Mouse (Mus musculus) heart, embryonic 10.5 days (tissue): ENCODE results near the gene Ccdc85b. TPM values are rescaled to one million over a fixed set of nuclear protein-coding genes. Genes with fewer than 3 reads are reported as not detected.
"Not testable (repeated sequence)": the region's sequence is repeated elsewhere in the genome, so short reads cannot be mapped to it uniquely, and the experiment has no call there.

ENCODE experiments used
- DNase-seq: peaks from one replicate; pipeline ENCODE4 v3.0.0-alpha.2; 2017; ENCODE audit warnings: low spot score
- H3K27ac ChIP-seq: fragments of 300-500 bp; sonication (generic); 2 replicates; pipeline ENCODE4 v1.5.1; 2016; ENCODE audit warnings: mild to moderate bottlenecking
- H3K27me3 ChIP-seq: fragments of 300-500 bp; sonication (generic); 2 replicates; pipeline ENCODE4 v1.6.1; 2016; ENCODE audit warnings: mild to moderate bottlenecking; ENCODE audit not compliant: poor library complexity, insufficient read depth, severe bottlenecking
- H3K36me3 ChIP-seq: fragments of 300-500 bp; sonication (generic); 2 replicates; pipeline ENCODE4 v1.6.1; 2016; ENCODE audit warnings: mild to moderate bottlenecking, moderate library complexity
- H3K4me1 ChIP-seq: fragments of 300-500 bp; sonication (generic); 2 replicates; pipeline ENCODE4 v1.6.1; 2016; ENCODE audit warnings: mild to moderate bottlenecking
- H3K4me3 ChIP-seq: fragments of 300-500 bp; sonication (generic); 2 replicates; pipeline ENCODE4 v1.5.1; 2016; ENCODE audit warnings: mild to moderate bottlenecking, moderate library complexity
- H3K9me3 ChIP-seq: fragments of 300-500 bp; sonication (generic); 2 replicates; pipeline ENCODE4 v1.6.1; 2016; ENCODE audit warnings: mild to moderate bottlenecking, moderate library complexity
- WGBS: fragments of 180-500 bp; shearing (Covaris S2); methylation state at CpG from one replicate; pipeline ENCODE4 v1.1.7; 2016; 5-methylcytosine and 5-hydroxymethylcytosine counted together
- polyA plus RNA-seq: library from polyadenylated mRNA; unstranded; fragments of >200 nt; fragmentation: Nextera tagmentation; extraction: Ambion mirVana; gene quantifications from 2 replicates; pipeline ENCODE4 v1.2.1, GENCODE M21; 2016

Gene Ccdc85b
- polyA plus RNA-seq: 8.3 and 11.6 TPM in 2 replicates

DNA sequence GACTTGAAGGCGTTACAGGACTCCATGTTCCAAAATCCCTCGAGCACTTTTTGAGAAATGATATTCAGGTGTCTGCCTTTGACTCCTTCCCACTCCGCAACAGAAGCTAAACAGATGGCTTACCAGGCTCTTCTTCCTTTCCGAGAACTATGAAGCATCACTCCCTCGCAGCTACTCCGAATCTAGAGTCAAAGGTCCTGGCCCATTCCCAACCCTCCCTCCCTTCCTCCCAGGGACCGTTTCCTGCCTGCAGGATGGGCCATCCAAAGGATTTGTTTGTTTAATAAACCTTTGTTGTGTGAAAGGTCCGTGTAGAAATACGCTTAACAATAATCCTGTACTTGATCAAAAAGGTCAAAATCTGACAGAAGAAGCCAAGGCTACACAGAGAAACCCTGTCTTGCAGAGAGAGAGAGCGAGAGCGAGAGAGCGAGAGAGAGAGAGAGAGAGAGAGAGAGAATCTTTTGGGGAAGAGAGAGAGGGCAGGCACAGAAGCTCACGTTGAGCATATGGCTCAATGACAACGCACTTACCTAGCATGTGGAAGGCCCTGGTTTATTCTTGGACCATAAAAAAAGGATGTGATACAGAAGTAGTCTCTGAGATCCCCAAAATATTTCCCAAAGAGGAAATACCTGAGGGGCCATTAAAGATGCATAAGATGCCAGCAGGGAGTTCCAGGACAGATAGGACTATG, at the start of gene Ccdc85b:
Gene Ccdc85b, minus strand, starts transcription at position 149 of the 697 bp plus-strand sequence.
- 18% methylated on average over 14 of the region's 14 CpGs for WGBS
- no peaks in the 10 kb centered on the region for H3K9me3 ChIP-seq
- 0 out of 2 replicates have a peak, but pooled peaks cover 7% of the 10 kb centered on the region for H3K27me3 ChIP-seq
- no peak for DNase-seq
- H3K4me1 ChIP-seq: peaks cover 46% of the 10 kb centered on the region
- H3K27ac ChIP-seq: peak within 1 kb of the TSS; percentile 96
- peak within 1 kb of the TSS; percentile 90 for H3K4me3 ChIP-seq
- peaks cover 23% of the 10 kb centered on the region for H3K36me3 ChIP-seq

- no peak for DNase-seq
- Histone ChIP-seq H3K27ac (no peak within 1 kb of the TSS), H3K4me3 (no peak within 1 kb of the TSS), H3K36me3 (peaks cover 7% of the 10 kb centered on the region; the same call in 1 of the 2 replicates), H3K4me1 (0 out of 2 replicates have a peak, but pooled peaks cover 6% of the 10 kb centered on the region), H3K9me3 (no peaks in the 10 kb centered on the region), H3K27me3 (no peaks in the 10 kb centered on the region)
- WGBS: 57% methylated on average over 14 of the region's 17 CpGs
Observed at GRCm38 (mm10) chr19:5503687-5504086, 46.0 kb upstream of the Ccdc85b start, which contains the start of gene 1700020D05Rik. Gene 1700020D05Rik, minus strand, starts transcription at chr19:5503787.

DNA sequence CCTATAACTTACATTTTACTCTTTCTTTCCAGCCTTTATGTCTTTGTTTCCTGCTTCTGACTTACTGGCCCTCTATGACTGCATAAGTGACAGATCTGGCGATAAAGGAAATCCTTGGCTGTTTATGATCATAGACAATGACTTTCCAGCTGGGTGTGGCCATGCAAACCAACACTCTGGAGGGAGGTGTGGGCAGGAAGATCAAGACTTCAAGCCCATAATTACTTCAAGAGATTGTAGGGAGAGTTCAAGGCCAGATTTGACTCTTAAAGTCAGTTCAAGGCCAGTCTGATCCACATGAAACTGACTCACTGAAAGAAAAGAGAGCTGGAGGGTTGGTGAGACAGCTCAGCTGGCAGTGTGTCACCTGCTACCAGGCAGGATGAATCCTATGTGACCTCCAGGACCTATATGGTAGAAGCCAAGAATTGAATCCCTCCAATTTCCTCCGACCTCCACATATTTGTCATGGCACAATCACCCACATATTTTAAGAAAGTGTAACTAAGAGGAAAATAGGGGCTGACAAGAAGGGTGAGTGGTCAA, 42.7 kb upstream of the Ccdc85b start:
- H3K36me3 ChIP-seq: peaks cover 38% of the 10 kb centered on the region
- H3K27ac ChIP-seq: no peak overlapping the region
- no peak overlapping the region for H3K4me3 ChIP-seq
- peaks cover 13% of the 10 kb centered on the region; the same call in 1 of the 2 replicates for H3K4me1 ChIP-seq
- DNase-seq: no peak
- WGBS: 85% methylated on average over 2 of the region's 2 CpGs
- H3K9me3 ChIP-seq: no peaks in the 10 kb centered on the region
- H3K27me3 ChIP-seq: no peaks in the 10 kb centered on the region

DNA sequence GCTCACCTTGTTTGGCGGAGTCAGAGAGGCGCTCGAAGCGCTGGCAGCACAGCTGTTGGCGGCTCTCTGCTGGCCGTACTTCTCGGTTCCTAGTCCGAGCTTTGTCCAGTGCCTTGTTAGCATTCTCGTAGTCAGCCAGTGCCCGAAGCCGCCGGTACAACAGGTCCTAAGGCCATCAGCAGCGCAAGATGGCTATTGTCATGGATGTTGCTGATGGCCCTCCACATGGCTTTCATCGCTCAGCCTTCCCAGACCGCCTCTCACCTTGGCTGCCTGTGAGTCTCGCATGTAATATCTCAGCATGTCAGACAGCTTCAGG, 38.3 kb upstream of the Ccdc85b start:
- Histone ChIP-seq H3K4me3 (no peak overlapping the region), H3K4me1 (peaks cover 28% of the 10 kb centered on the region), H3K9me3 (no peaks in the 10 kb centered on the region), H3K27ac (no peak overlapping the region), H3K36me3 (peaks cover 65% of the 10 kb centered on the region), H3K27me3 (no peaks in the 10 kb centered on the region)
- DNase-seq: no peak
- WGBS: 87% methylated on average over 16 of the region's 16 CpGs

GRCm38 (mm10) chr19:5495353-5496051, 37.8 kb upstream of the Ccdc85b start:
- Histone ChIP-seq H3K4me3 (no peak overlapping the region), H3K36me3 (peaks cover 65% of the 10 kb centered on the region), H3K9me3 (no peaks in the 10 kb centered on the region), H3K4me1 (peaks cover 28% of the 10 kb centered on the region), H3K27me3 (no peaks in the 10 kb centered on the region), H3K27ac (peak overlapping the region; percentile 10; the same call in 1 of the 2 replicates)
- no peak for DNase-seq
- 79% methylated on average over 12 of the region's 12 CpGs for WGBS

- Histone ChIP-seq H3K9me3 (no peaks in the 10 kb centered on the region), H3K27ac (no peak overlapping the region), H3K4me1 (peaks cover 29% of the 10 kb centered on the region), H3K27me3 (no peaks in the 10 kb centered on the region), H3K36me3 (peaks cover 65% of the 10 kb centered on the region), H3K4me3 (no peak overlapping the region)
- DNase-seq: no peak
- 85% methylated on average over 3 of the region's 3 CpGs for WGBS
Observed at GRCm38 (mm10) chr19:5494314-5494713, 36.6 kb upstream of the Ccdc85b start.

- H3K27ac ChIP-seq, H3K9me3 ChIP-seq, H3K4me3 ChIP-seq, H3K27me3 ChIP-seq, DNase-seq: not testable (repeated sequence)
- Histone ChIP-seq H3K36me3 (peaks cover 64% of the 10 kb centered on the region), H3K4me1 (peaks cover 37% of the 10 kb centered on the region)
- WGBS: 77% methylated on average over 9 of the region's 9 CpGs
Observed at GRCm38 (mm10) chr19:5493301-5493721, 35.6 kb upstream of the Ccdc85b start.

DNA sequence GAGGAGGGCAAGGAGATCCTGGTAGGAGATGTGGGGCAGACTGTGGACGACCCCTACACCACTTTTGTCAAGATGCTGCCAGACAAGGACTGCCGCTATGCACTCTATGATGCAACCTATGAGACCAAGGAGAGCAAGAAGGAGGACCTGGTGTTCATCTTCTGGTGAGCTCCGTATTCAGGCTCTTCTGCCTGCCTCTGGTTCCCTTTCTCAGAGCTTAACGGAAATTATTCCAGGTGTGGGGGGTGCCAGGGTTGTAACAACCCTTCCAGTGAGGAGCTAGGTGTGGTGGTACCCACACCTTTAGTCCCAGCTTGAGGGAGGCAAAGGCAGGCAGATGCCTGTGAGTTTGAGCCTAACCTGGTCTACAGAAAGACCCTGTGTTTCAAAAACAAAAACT, 34.9 kb upstream of the Ccdc85b start:
- Histone ChIP-seq H3K27ac (no peak overlapping the region), H3K9me3 (no peaks in the 10 kb centered on the region), H3K27me3 (no peaks in the 10 kb centered on the region), H3K36me3 (peaks cover 57% of the 10 kb centered on the region), H3K4me1 (peaks cover 37% of the 10 kb centered on the region), H3K4me3 (no peak overlapping the region; the same call in 1 of the 2 replicates)
- no peak for DNase-seq
- 82% methylated on average over 4 of the region's 4 CpGs for WGBS

DNA sequence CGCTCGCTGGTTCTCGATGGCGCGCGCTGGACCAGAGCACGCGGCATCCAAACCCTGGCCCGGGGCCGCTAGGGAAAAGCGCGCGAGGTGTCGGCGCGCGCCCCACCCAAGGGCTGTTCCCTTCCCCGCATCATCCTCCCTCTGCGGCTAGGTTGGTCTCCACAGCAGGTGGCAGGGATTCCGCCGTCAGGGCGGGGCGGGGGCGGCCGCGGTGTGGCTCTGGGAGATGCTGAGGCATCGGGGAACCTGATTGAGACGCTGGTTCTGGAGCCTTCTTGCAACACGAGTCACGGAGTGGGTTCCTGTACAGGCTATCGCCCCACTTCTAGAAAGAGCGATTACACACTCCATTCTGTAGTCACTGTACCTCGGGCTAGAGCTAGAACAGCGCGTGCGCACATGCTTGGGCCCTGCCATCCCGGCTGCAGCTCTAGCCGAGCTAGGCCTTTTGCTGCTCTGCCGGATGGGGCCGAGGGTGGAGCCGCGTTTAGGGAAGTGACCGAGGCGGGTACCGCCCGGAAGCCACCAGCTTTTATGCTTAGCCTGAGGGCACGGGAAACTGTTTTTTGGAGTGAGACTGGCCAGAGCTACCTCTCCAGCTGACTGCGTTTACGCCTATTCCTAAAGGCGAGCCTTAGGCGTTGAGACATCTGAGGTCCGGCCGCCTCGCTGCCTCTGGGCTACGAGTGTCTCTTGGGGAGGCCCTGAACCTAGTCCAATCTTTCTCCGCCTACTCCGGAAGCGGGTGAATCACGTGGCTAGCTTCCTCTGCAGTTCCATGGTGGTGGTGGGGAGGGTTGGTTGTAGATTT, 33.4 kb upstream of the Ccdc85b start:
- H3K27me3 ChIP-seq: no peaks in the 10 kb centered on the region
- H3K27ac ChIP-seq: peak overlapping the region; percentile 97
- H3K4me3 ChIP-seq: peak overlapping the region; percentile 86
- H3K4me1 ChIP-seq: peaks cover 42% of the 10 kb centered on the region
- peaks cover 47% of the 10 kb centered on the region for H3K36me3 ChIP-seq
- no peaks in the 10 kb centered on the region for H3K9me3 ChIP-seq
- peak; percentile 95 for DNase-seq
- under 1% methylated on average over 59 of the region's 59 CpGs for WGBS

- no peaks in the 10 kb centered on the region for H3K27me3 ChIP-seq
- H3K36me3 ChIP-seq: peaks cover 47% of the 10 kb centered on the region
- peak; percentile 98 for DNase-seq
- H3K27ac ChIP-seq: peak within 1 kb of the TSS; percentile 97
- H3K9me3 ChIP-seq: no peaks in the 10 kb centered on the region
- peaks cover 45% of the 10 kb centered on the region for H3K4me1 ChIP-seq
- peak within 1 kb of the TSS; percentile 86 for H3K4me3 ChIP-seq
- whole genome bisulfite sequencing: under 1% methylated on average over 61 of the region's 62 CpGs
Observed at GRCm38 (mm10) chr19:5490313-5490897, 32.7 kb upstream of the Ccdc85b start, which contains the start of gene Cfl1. Gene Cfl1, plus strand, starts transcription at chr19:5490455.

GRCm38 (mm10) chr19:5489721-5490120, 32.0 kb upstream of the Ccdc85b start:
- H3K4me3 ChIP-seq: peak overlapping the region; percentile 86
- 51% methylated on average over 10 of the region's 10 CpGs for WGBS
- peaks cover 45% of the 10 kb centered on the region for H3K4me1 ChIP-seq

More at GRCm38 (mm10) chr19:5489721-5490120, 32.0 kb upstream of the Ccdc85b start:
- DNase-seq, H3K9me3 ChIP-seq, H3K27me3 ChIP-seq: not testable (repeated sequence)
- Histone ChIP-seq H3K36me3 (peaks cover 49% of the 10 kb centered on the region), H3K27ac (peak overlapping the region; percentile 97)
